Mouse (Mus musculus): ENCODE measurements around the gene Tnc.

The Tnc gene

GRCm38 (mm10) chr4:64046831-64047493 is at the start of gene Tnc:
Gene Tnc (minus strand): TSS chr4:64047015.
- no peak for DNase-seq

DNA sequence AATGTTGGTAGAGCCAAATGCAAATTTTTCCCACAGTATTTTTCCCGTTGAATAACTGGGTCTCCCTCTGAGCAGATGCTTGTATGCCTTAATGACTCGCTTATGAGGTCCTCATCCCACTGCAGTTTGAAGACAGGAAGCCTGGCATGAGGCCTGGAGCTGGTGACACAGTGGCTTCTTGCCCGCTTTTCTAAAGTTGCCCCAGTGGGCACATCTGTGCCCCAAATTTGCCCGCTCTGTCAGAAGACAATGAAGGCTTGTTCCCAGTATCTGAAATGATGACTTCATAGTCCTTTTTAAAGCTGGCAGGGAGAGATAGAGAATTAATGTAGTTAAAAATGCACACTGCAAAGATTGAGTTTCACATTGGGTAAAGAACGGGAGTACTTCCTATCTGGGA is 47.4 kb upstream of the Tnc start:
- DNase-seq, result no peak

- DNase-seq, result no peak
These were observed 46.0 kb upstream of the Tnc start for GRCm38 (mm10) chr4:64092857-64093256.

GRCm38 (mm10) chr4:64089378-64089777 is 42.6 kb upstream of the Tnc start:
- no peak for DNase-seq

- no peak for DNase-seq
These were observed 40.9 kb upstream of the Tnc start for GRCm38 (mm10) chr4:64087675-64088074.

DNA sequence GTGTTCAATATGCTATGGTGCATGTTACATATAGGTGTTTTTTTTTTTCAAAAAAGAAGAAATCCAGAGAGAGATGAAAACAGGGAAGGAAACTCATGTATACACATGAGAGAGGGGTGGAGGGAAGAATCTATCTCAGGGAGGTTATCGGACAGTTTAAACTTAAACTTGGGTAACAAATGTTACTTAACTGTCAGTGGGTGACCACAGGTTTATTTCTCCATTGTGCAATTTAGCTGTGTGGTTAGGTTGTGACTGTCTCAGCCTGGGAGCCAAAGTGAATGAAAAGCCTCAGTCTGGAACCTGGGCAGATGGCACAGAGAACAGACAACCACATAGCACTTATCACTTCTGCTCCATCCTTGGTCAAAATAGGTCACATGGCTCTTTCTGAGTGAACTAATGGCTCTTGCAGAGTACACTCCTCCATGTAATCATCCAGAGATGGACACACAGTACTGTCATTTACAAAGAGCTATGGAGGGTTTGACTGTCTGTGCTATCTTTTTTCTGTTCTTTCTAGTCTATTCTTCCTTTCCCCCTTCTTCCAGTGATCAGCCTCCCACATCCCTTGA is 39.3 kb upstream of the Tnc start:
- DNase-seq, result no peak

DNA sequence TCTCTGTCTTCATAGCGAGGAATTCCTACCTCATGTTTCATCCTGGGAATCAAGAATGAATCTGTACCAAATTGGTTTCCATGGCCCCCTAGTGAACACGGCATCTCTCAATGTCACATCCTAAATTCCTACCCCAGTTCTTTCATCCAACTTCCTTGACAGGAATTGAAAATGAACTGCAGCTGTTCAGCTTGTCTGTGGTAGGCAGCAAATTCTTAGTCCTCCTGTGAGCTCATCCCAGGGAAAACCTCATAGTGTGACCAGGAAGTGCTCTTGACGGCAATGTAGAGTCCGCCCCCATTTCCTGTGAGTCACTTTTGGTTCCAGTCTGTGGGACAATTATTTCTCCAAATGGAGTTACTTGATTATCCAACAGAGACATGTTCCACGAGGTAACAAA is 37.0 kb upstream of the Tnc start:
- no peak for DNase-seq

DNA sequence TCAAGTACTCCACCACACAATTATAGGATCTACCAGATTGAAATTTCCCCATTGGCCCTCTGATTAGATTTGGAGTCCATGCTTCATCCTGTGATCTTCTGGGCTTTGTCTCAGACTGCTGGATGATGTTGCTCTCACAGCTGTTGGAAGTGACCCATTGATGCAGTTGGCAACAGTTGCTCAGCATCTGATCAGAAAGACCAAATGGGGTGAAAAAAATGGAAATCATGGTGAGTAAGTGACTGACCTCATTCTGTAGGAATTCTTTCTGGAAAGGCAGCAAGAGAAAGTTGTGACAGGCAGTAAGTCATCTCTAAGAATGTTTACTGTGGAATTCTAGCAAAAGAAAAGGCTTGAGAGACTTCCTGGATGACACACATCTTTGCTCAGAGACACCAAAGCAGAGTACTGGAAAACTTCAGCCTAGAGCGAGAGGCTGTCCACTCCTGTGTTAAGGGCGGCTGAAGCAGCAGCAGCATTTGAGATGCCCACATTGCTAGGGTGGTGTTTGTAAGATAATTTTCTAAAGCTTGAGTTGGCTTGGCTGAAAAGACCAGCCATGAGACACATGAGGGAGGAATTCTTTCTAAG is 31.3 kb upstream of the Tnc start:
- no peak for DNase-seq

- DNase-seq, result no peak
These were observed 29.7 kb upstream of the Tnc start for GRCm38 (mm10) chr4:64076349-64077025.

DNA sequence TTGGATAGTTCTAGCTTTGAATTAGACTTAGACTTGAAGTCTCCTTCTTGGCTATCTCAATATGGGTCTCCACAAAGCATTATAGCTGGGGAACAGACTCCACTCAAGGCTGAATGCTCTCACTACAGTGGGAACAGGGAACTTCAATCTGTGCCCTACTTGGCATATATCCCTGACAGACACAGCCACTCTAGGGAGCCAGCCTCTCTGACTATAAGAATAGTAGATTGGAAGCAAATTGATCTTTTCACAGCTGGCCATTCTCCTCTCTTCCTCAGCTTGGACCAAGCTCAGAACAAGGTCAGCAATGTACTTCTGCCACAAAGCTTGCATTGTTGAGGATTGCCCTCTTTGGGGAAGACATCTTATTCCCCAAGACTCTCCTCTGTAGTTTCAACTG is 27.9 kb upstream of the Tnc start:
- no peak for DNase-seq

DNA sequence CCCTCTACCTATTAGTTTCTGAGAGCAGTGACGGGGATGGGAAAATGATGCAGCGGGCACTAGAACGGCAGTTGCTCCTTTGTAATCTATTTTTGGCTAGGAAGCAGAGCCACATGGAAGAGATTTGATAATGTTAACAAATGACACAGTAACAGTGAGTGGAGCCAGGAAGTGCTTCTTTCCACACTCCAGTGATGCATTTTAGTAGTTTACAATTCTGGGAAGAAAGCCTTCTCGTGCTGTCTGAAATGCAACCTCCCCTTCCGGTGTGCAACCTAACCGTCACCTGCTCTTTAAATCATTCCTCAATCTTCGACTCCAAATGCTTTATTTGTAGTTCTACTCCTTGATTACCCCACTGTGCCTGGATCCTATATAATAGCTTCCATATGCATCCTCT is 20.6 kb upstream of the Tnc start:
- DNase-seq, result no peak

- DNase-seq, result no peak
These were observed 18.5 kb upstream of the Tnc start for GRCm38 (mm10) chr4:64065266-64065665.

DNA sequence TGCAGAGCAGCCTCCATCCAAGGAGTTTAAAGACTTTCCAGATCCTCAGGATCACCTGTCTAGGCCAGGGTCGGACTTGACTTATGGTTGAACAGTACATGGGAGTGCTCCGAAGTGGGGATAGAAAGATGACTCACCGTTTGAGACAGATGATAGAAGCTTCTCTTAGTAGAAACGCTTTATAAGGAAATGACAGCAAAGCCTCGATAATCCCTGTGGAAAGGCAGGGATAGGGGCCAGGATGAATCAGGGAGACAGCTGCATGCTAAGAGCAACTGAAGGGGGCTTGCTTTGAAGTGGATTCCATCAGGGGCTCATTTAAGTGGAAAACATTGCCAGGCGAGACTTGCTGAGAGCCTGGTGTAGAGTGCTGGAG is 12.0 kb upstream of the Tnc start:
- DNase-seq, result no peak

DNA sequence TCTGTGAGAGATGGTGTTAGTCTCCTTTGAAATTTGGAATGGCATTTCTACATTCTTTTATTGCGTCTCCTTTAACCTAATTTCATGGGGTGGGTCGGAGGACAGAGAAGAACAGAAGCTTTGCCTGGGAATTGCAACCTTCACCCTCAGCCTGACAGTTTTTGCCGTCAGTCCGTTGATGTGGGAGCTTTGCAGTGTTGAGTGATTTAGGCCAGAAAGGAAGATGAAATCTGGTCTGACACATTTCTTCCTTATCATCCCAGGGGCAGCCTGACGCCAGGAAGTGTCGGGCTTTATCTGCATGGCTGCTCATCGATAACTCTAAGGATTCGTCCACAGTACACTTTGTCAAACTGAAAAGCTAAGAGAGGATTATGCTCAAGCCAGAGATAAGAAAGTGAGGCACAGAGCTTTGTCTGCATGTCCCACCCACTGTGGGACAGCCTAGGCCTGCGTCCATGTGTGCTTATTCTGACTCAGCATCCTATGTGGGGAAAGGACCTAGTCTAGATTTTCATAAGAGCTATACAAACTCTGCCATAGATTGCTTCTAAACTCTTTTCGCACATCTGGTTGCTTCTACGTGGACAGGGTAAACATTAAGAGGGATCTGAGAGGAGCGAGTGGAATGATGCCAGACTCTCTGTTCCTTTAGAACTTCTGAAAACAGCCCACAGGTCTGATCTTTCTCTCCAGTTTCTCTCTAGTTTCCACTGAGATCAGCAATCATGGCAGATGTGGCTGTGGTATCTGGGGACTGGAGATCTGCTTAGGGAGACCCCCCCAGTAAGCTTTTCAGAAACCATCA is 11.4 kb upstream of the Tnc start:
- no peak for DNase-seq

DNA sequence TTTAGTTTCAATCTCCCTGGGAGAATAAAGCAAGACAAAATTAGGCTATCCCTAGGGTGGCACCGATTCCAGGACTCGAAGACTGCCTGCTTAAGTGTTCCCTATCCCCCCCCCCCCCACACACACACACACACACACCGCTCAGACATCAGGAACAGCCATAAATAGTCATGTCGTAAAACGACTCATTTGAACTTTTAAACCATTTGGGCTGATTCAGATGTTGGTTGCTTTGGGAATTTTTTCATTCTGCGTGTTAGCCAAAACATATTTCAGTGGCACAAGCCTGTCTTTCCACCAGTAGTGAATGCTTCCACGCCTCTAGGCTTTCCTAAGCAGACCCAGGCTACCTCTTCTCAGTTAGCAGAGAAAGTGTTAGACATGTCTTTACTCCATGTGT is 1.4 kb upstream of the Tnc start:
- DNase-seq, result no peak

DNA sequence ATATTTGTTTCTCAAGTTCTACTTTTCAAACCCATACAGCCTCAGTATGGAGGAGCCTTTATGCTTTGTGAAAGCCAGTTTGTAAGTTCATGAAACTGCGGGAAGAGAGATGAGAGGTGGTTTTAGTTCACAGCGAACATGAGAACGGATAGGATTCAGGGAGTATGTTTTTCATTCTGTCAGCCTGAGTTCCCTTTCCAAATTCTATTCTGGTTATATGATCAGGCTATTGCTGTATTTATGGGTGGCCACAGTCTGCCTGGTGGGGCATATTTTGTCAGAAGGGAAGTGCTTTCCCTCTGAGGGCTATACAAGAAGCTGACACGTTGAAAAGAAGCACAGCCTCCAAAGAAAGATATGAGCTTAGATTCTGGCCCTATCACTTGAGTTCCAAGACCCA is 2.9 kb downstream of the Tnc start:
- DNase-seq, result no peak

DNA sequence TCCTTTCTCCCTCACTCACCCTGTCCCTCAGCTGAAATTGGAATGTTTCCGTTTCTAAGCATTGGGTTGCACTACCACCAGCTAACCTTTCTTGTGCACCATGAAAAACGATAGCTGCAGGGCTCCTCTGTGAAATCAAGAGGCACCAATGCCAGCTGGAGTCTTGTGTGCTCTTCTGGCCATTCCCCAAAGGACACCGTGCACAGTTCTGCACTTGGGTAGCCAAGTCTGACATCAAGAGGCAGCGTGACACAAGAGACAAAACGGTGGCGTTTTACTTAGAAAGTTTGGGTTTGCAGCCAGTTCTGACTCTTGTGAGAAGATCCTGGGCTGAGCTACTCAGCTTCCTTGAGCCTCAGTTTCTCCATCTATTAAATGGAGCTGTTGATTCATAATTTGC is 3.4 kb downstream of the Tnc start:
- DNase-seq, result no peak

- no peak for DNase-seq
These were observed 7.7 kb downstream of the Tnc start for GRCm38 (mm10) chr4:64039091-64039490.

DNA sequence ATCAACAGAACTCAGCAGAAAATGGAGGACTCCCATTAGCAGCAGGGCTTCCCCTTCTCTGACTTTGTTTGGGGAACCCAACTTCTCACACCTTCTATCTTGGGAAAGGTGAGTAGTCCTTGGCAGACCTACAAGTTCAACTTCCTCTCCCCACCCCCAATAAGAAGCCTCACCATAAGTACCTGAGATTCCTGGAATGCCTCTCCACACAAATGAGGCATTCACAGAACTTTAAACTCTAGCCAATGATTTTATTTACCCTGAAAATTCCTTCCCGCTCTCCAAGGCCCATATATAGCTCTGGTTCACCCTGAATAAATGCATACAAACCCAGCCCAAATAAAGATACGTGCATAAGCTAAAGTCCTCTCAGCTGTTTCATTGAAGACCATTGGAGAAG is 9.3 kb downstream of the Tnc start:
- DNase-seq, result no peak

DNA sequence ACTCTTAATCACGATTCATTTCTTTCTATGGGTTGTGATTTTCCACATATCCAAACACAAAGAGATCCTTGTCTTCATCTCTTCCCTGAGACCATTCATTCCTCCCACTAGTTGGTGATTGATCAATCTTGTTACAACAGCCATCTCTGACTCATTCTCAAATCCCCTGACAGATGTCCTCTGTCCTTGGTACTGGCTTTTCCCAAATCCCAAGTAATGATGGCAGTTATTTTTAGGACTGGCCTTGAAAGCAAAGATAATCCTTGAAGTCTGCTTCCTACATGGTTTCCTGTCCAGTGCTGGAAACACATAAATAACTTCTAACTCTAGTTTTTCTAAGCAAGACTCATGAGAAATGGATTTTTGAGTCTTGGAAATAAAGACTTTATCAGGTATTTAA is 12.1 kb downstream of the Tnc start:
- no peak for DNase-seq

DNA sequence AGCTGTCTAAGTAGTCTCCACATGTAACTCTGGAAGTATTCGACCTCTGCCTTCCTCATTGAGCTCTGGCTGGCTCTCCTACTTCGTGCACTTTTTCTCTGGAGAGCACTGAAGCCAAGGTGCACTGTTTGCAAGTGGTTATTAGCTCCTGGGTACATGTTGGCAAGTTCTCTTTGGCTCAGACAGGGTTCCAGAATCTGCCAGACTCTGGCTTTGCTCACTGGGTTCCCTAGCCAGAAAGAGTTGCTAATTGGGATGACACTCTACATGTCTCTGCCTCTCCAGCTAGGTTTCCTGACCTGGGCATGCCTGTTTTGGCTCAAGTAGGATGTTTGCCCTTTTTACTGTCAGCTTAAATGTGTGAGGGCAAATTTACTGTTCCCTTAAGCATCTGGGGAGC is 13.6 kb downstream of the Tnc start:
- DNase-seq, result no peak

- no peak for DNase-seq
These were observed 17.3 kb downstream of the Tnc start for GRCm38 (mm10) chr4:64029486-64029885.

DNA sequence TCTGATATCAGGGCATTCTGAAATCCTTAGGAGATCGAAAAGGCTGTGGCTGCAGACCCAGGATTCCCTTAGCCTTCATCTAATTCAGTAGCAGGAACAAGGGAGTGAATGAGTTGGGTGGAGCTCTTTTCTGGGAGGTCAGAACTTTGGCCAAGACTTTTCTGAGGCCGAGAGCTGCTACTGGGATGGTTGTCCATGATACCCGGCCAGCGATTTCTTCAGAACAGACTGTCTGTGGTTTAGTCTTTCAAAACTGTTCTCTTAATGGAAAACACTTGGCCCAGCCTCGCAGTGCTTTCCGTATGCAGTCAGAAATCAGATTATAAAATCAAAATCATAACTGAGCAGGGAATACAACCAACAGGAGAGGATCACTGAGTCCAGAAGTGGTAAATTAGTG is 21.2 kb downstream of the Tnc start:
- DNase-seq, result no peak
